Comparison of ENCODE assay signal across 11 mouse cellular contexts in genomic region chr6:67195148-67195611, GRCm38 (mm10). TPM values are rescaled to one million over a fixed set of nuclear protein-coding genes. Genes with fewer than 3 reads are reported as not detected.
DNase-seq lines count a peak whose midpoint lies in the region; ATAC-seq lines count a peak whose summit lies in the region.
"Had no signal": no experiment of that assay in that cellular context is flagged by ENCODE, and none has a peak within 500 bp of the region (broad histone marks: within the 10 kb centered on the region; RNA-seq: fewer than 3 reads in every experiment).

No protein-coding gene starts in this region.

- H3K27ac ChIP-seq in forebrain, embryonic 14.5 days (ENCODE audit: low read depth, low read length), result no peak overlapping the region
- no peak overlapping the region for H3K27ac ChIP-seq in forebrain, embryonic 16.5 days (ENCODE audit: low read length)
- H3K27ac ChIP-seq in lung, embryonic 16.5 days (ENCODE audit: low read length), result no peak overlapping the region
- no peak overlapping the region for H3K27ac ChIP-seq in neural tube, embryonic 11.5 days (ENCODE audit: low read depth, low read length)

- DNase-seq in forebrain, embryonic 14.5 days (ENCODE audit: low spot score), result peak; percentile 23
- DNase-seq in lung, postnatal 14 days, result no peak
- DNase-seq in kidney, postnatal 10 days, result peak; percentile 16
- peak; percentile 28 for DNase-seq in neural tube, embryonic 11.5 days (ENCODE audit: low spot score)
- DNase-seq in left cerebral cortex, postnatal 14 days (ENCODE audit: low spot score in 2 of 2), result no peak
- no peak for DNase-seq in spleen, postnatal 14 days (ENCODE audit: low spot score in 2 of 2)
- DNase-seq: cerebellum, adult 8-10 months; gastrocnemius, postnatal 10 days had no signal

- no peaks in the 10 kb centered on the region for H3K4me1 ChIP-seq in forebrain, embryonic 14.5 days (ENCODE audit: control insufficient read depth, insufficient read depth, low read length)
- no peaks in the 10 kb centered on the region for H3K4me1 ChIP-seq in forebrain, embryonic 16.5 days (replicated peaks; ENCODE audit: control insufficient read depth, insufficient read depth, low read length)
- peaks cover 6% of the 10 kb centered on the region; the same call in 1 of the 2 replicates for H3K4me1 ChIP-seq in lung, embryonic 16.5 days (replicated peaks; ENCODE audit: control insufficient read depth, insufficient read depth, low read length)
- H3K4me1 ChIP-seq in neural tube, embryonic 11.5 days (ENCODE audit: control insufficient read depth, insufficient read depth, low read length), result no peaks in the 10 kb centered on the region

- no peak overlapping the region for H3K4me2 ChIP-seq in forebrain, embryonic 14.5 days (ENCODE audit: low read length)
- no peak overlapping the region for H3K4me2 ChIP-seq in forebrain, embryonic 16.5 days (ENCODE audit: low read length)
- peak overlapping the region; percentile 12; the same call in 1 of the 2 replicates for H3K4me2 ChIP-seq in lung, embryonic 16.5 days (ENCODE audit: low read depth, low read length)
- H3K4me2 ChIP-seq in neural tube, embryonic 11.5 days (ENCODE audit: low read depth), result no peak overlapping the region

- intact Hi-C loops in left cerebral cortex, postnatal 14 days (cut with DNase I), result loop anchor here (10.0 kb wide), 1 partner anchor 240 kb away; no protein-coding TSS in a partner anchor

- ATAC-seq in forebrain, embryonic 14.5 days, result no peak
- ATAC-seq in forebrain, embryonic 16.5 days, result no peak
- peak; percentile 43 for ATAC-seq in lung, embryonic 16.5 days (ENCODE audit: low read depth)
- ATAC-seq in neural tube, embryonic 11.5 days (ENCODE audit: insufficient read depth, low FRiP score, low TSS enrichment), result no peak

- no peaks in the 10 kb centered on the region for H3K36me3 ChIP-seq in forebrain, embryonic 14.5 days (ENCODE audit: control insufficient read depth, insufficient read depth, low read length)
- H3K36me3 ChIP-seq in forebrain, embryonic 16.5 days (ENCODE audit: control insufficient read depth, insufficient read depth), result no peaks in the 10 kb centered on the region
- no peaks in the 10 kb centered on the region for H3K36me3 ChIP-seq in lung, embryonic 16.5 days (ENCODE audit: control insufficient read depth, insufficient read depth, low read length)
- H3K36me3 ChIP-seq in neural tube, embryonic 11.5 days (ENCODE audit: control insufficient read depth, insufficient read depth, low read length), result no peaks in the 10 kb centered on the region

- H3K27me3 ChIP-seq in forebrain, embryonic 14.5 days (replicated peaks; ENCODE audit: control insufficient read depth, insufficient read depth, low read length), result no peaks in the 10 kb centered on the region
- H3K27me3 ChIP-seq in forebrain, embryonic 16.5 days (replicated peaks; ENCODE audit: control insufficient read depth, insufficient read depth, low read length), result no peaks in the 10 kb centered on the region
- no peaks in the 10 kb centered on the region for H3K27me3 ChIP-seq in lung, embryonic 16.5 days (ENCODE audit: control insufficient read depth, insufficient read depth, low read depth, low read length)
- H3K27me3 ChIP-seq in neural tube, embryonic 11.5 days (ENCODE audit: control insufficient read depth, insufficient read depth, low read length), result no peaks in the 10 kb centered on the region

- 19% methylated on average over 7 of the region's 7 CpGs for WGBS in forebrain, embryonic 14.5 days
- 16% methylated on average over 7 of the region's 7 CpGs for WGBS in forebrain, embryonic 16.5 days
- WGBS in lung, embryonic 16.5 days, result 6% methylated on average over 7 of the region's 7 CpGs
- WGBS in neural tube, embryonic 11.5 days, result 15% methylated on average over 7 of the region's 7 CpGs

- no peak overlapping the region for H3K9ac ChIP-seq in forebrain, embryonic 14.5 days (ENCODE audit: low read length)
- H3K9ac ChIP-seq in forebrain, embryonic 16.5 days (replicated peaks; ENCODE audit: low read depth, low read length), result no peak overlapping the region
- H3K9ac ChIP-seq in lung, embryonic 16.5 days (ENCODE audit: low read length), result no peak overlapping the region
- no peak overlapping the region for H3K9ac ChIP-seq in neural tube, embryonic 11.5 days (ENCODE audit: low read length)

- no peaks in the 10 kb centered on the region for H3K9me3 ChIP-seq in forebrain, embryonic 14.5 days (replicated peaks; ENCODE audit: control insufficient read depth, low read length)
- H3K9me3 ChIP-seq in forebrain, embryonic 16.5 days (ENCODE audit: control insufficient read depth, low read length), result no peaks in the 10 kb centered on the region
- H3K9me3 ChIP-seq in lung, embryonic 16.5 days (ENCODE audit: control insufficient read depth, low read length), result no peaks in the 10 kb centered on the region
- H3K9me3 ChIP-seq in neural tube, embryonic 11.5 days (ENCODE audit: control insufficient read depth, low read length), result no peaks in the 10 kb centered on the region
- H3K9me3 ChIP-seq: megakaryocyte, embryonic 14.5 days had no signal

- no peak overlapping the region for H3K4me3 ChIP-seq in forebrain, embryonic 14.5 days (ENCODE audit: low read depth, low read length)
- no peak overlapping the region for H3K4me3 ChIP-seq in forebrain, embryonic 16.5 days (replicated peaks; ENCODE audit: low read length)
- H3K4me3 ChIP-seq in lung, embryonic 16.5 days (ENCODE audit: low read length), result no peak overlapping the region
- H3K4me3 ChIP-seq in neural tube, embryonic 11.5 days (ENCODE audit: low read depth, low read length), result no peak overlapping the region
- H3K4me3 ChIP-seq: megakaryocyte, embryonic 14.5 days had no signal

RNA-seq across cellular contexts. Expression of gene Serbp1, which starts 42.8 kb away (rescaled TPM):
- polyA plus RNA-seq in forebrain, embryonic 14.5 days (2014; fragmentation: Nextera tagmentation; extraction: Ambion mirVana), result 313 and 340 TPM in 2 replicates
- 291 and 315 TPM in 2 replicates for polyA plus RNA-seq in forebrain, embryonic 16.5 days (2015; fragmentation: Nextera tagmentation; extraction: Ambion mirVana)
- polyA plus RNA-seq in lung, embryonic 16.5 days (2015; fragmentation: Nextera tagmentation; extraction: Ambion mirVana), result 290 and 318 TPM in 2 replicates
- polyA plus RNA-seq in neural tube, embryonic 11.5 days (2014; fragmentation: Nextera tagmentation; extraction: Ambion mirVana), result 502 and 588 TPM in 2 replicates
- 100 to 1,000 TPM; 209 to 215 TPM for total RNA-seq in left cerebral cortex, postnatal 14 days (2021)

Comparison
In these comparisons a context has a peak if more than half of its experiments do, and no peak if none do; other contexts are left out.
1. DNase-seq: peak in forebrain, embryonic 14.5 days (single experiment), kidney, postnatal 10 days (single experiment) and neural tube, embryonic 11.5 days (single experiment); none in lung, postnatal 14 days (single experiment), left cerebral cortex, postnatal 14 days (0 of 2) and spleen, postnatal 14 days (0 of 2).